Mouse (Mus musculus): Measurements from ENCODE around the gene Dbr1. TPM values are rescaled to one million over a fixed set of nuclear protein-coding genes. Genes with fewer than 3 reads are reported as not detected.
"Not testable (repeated sequence)": the region's sequence is repeated elsewhere in the genome, so short reads cannot be mapped to it uniquely, and the experiment has no call there.

Dbr1 gene
- polyA plus RNA-seq, 1 experiment from 2014 or later: 28.9 TPM

DNA sequence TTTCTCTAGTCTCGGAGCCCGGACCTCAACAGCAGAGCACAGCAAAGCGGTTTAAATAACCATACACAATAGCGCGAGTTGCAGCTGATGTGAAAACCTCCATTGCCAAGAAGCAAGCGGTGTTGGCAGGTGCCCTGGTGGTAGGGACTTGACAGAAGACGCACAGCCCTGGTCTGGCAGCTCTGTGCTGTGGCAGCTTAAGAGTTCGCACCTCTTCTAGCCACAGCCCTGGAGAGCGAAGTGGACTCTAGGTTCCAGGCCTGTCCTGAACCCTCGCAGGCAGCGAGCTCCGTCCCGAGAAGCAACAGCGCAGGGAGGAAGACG, 7.6 kb upstream of the Dbr1 start:
- peak overlapping the region; percentile 76 for H3K4me2 ChIP-seq (replicated peaks)
- peak overlapping the region; percentile 88 for H3K4me3 ChIP-seq
- peak overlapping the region; percentile 91 for H3K9ac ChIP-seq (replicated peaks)
- H3K27ac ChIP-seq (replicated peaks): peak overlapping the region; percentile 96
- no peaks in the 10 kb centered on the region for H3K9me3 ChIP-seq
- H3K27me3 ChIP-seq: peaks cover 4% of the 10 kb centered on the region; the same call in 1 of the 2 replicates
- H3K4me1 ChIP-seq: peaks cover 21% of the 10 kb centered on the region
- peak; percentile 69 for ATAC-seq (replicated peaks)
- H3K36me3 ChIP-seq: no peaks in the 10 kb centered on the region
- WGBS: 2% methylated on average over 15 of the region's 15 CpGs

- peak within 1 kb of the TSS; percentile 91 for H3K9ac ChIP-seq (replicated peaks)
- H3K36me3 ChIP-seq: no peaks in the 10 kb centered on the region
- peak within 1 kb of the TSS; percentile 88 for H3K4me3 ChIP-seq
- H3K9me3 ChIP-seq: no peaks in the 10 kb centered on the region
- ATAC-seq (replicated peaks): peak; percentile 96
- H3K27me3 ChIP-seq: peaks cover 4% of the 10 kb centered on the region; the same call in 1 of the 2 replicates
- WGBS: under 1% methylated on average over 70 of the region's 70 CpGs
- H3K27ac ChIP-seq (replicated peaks): peak within 1 kb of the TSS; percentile 96
- peak within 1 kb of the TSS; percentile 76 for H3K4me2 ChIP-seq (replicated peaks)
- H3K4me1 ChIP-seq: peaks cover 21% of the 10 kb centered on the region
These were observed 7.1 kb upstream of the Dbr1 start, which contains the start of gene Armc8 for GRCm38 (mm10) chr9:99568347-99569070. Gene Armc8, minus strand, starts transcription at chr9:99568899.

- Histone ChIP-seq H3K4me2 (replicated peaks) (peak overlapping the region; percentile 76), H3K36me3 (no peaks in the 10 kb centered on the region), H3K27me3 (peaks cover 4% of the 10 kb centered on the region; the same call in 1 of the 2 replicates), H3K9me3 (no peaks in the 10 kb centered on the region), H3K4me3 (peak overlapping the region; percentile 88), H3K9ac (replicated peaks) (peak overlapping the region; percentile 91), H3K4me1 (peaks cover 21% of the 10 kb centered on the region), H3K27ac (replicated peaks) (peak overlapping the region; percentile 96)
- peak; percentile 68; the same call in 1 of the 2 replicates for ATAC-seq (replicated peaks)
- under 1% methylated on average over 9 of the region's 9 CpGs for WGBS
These were observed 6.6 kb upstream of the Dbr1 start for GRCm38 (mm10) chr9:99569071-99569397.

- H3K9ac ChIP-seq (replicated peaks): no peak overlapping the region
- no peak overlapping the region for H3K27ac ChIP-seq (replicated peaks)
- H3K4me3 ChIP-seq: no peak overlapping the region
- H3K4me1 ChIP-seq: peaks cover 18% of the 10 kb centered on the region
- peaks cover 36% of the 10 kb centered on the region for H3K36me3 ChIP-seq
- no peaks in the 10 kb centered on the region for H3K27me3 ChIP-seq
- no peak for ATAC-seq (replicated peaks)
- WGBS: 41% methylated on average over 2 of the region's 2 CpGs
- no peak overlapping the region for H3K4me2 ChIP-seq (replicated peaks)
- no peaks in the 10 kb centered on the region for H3K9me3 ChIP-seq
These were observed 5.1 kb downstream of the Dbr1 start for GRCm38 (mm10) chr9:99580655-99581054.

DNA sequence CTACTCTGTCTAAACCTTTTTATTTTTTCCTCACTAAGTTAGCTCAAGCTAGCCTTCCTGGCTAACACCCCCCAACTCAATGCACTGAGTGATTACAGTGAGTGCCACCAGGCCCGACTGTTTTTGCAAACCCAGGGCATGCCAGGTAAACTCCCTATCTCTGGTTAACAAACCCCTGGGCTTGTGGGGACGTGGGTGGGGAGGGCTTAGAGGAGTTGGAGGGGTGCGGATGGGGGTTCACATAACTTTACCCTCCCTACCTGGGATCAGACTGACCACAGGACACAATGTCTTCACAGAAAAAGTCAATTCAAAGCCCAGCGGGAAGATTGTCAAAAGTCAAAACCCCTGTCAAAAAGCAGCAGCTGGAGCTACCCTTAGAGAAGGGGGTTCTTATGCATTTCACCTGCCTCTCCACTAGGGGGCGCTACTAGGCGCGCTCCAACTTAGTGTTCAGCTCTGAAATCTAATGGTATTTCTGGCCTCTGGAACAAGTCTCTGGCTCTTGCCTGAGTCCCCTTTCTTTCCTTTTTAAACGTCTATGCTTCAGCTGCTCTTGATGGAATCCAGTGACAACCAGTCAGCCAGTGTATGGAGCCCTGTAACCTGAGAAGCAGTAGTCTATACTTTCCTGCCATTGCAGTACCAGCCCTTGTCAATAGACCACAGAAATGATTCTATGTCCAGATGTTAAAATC, 12.1 kb downstream of the Dbr1 start:
- H3K9ac ChIP-seq (replicated peaks): no peak overlapping the region
- 30% methylated on average over 8 of the region's 8 CpGs for WGBS
- no peak for ATAC-seq (replicated peaks)
- H3K36me3 ChIP-seq: peaks cover 22% of the 10 kb centered on the region
- no peaks in the 10 kb centered on the region for H3K27me3 ChIP-seq
- no peak overlapping the region for H3K27ac ChIP-seq (replicated peaks)
- H3K4me2 ChIP-seq (replicated peaks): no peak overlapping the region
- no peaks in the 10 kb centered on the region for H3K9me3 ChIP-seq
- H3K4me3 ChIP-seq: no peak overlapping the region
- no peaks in the 10 kb centered on the region for H3K4me1 ChIP-seq

DNA sequence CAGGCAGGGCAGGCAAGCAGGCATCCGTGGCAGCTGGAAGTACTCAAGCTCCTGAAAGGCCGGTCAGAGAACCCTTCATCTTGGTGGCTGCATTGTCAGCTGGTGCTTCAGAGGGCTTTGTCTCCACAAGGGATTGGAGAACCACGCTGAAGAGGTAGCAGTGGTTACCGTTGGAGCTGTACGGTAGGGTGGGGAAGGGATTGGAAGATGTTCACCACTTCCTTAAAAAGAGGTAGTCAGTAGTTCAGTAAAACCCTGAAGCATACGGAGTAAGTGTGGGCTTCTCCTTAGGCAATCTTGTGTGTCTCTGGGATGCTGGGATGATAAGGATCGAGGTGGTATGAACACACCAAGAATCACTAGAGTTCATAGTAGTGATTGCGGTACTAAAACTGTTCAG, 15.5 kb downstream of the Dbr1 start:
- ATAC-seq (replicated peaks): no peak
- Histone ChIP-seq H3K9me3 (no peaks in the 10 kb centered on the region), H3K27me3 (no peaks in the 10 kb centered on the region), H3K4me1 (no peaks in the 10 kb centered on the region), H3K4me3 (no peak overlapping the region), H3K27ac (replicated peaks) (no peak overlapping the region), H3K36me3 (no peaks in the 10 kb centered on the region), H3K4me2 (replicated peaks) (no peak overlapping the region), H3K9ac (replicated peaks) (no peak overlapping the region)
- WGBS: 78% methylated on average over 8 of the region's 8 CpGs

- not testable (repeated sequence) for H3K9me3 ChIP-seq; H3K27ac ChIP-seq (replicated peaks); H3K4me2 ChIP-seq (replicated peaks); H3K27me3 ChIP-seq; H3K4me3 ChIP-seq; H3K4me1 ChIP-seq; ATAC-seq (replicated peaks); H3K9ac ChIP-seq (replicated peaks); H3K36me3 ChIP-seq
- 96% methylated on average over 6 of the region's 6 CpGs for WGBS
These were observed 23.5 kb downstream of the Dbr1 start for GRCm38 (mm10) chr9:99599127-99599526.

DNA sequence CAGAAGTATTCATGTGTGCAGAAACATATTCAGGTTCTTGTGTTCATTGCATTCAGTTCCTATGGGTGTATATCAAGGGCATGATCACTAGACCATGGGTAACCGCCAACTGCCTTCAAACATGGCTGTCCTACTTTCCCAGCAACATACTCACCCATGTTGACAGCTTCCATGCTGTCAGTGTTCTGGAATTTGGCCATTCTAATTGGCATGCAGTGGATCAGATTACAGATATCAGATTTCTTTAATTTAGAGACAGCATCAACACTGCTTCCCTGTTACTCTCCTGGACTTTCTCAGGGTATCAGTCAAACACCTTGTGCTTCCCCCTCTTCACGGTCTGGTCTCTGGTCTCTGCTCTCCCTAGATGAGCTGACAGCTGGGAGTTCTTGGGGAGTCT, 28.0 kb downstream of the Dbr1 start:
- no peaks in the 10 kb centered on the region for H3K36me3 ChIP-seq
- WGBS: 81% methylated on average over 2 of the region's 2 CpGs
- no peak overlapping the region for H3K9ac ChIP-seq (replicated peaks)
- H3K27me3 ChIP-seq: no peaks in the 10 kb centered on the region
- no peaks in the 10 kb centered on the region for H3K9me3 ChIP-seq
- no peaks in the 10 kb centered on the region for H3K4me1 ChIP-seq
- no peak overlapping the region for H3K4me2 ChIP-seq (replicated peaks)
- H3K4me3 ChIP-seq: no peak overlapping the region
- no peak overlapping the region for H3K27ac ChIP-seq (replicated peaks)
- ATAC-seq (replicated peaks): no peak

GRCm38 (mm10) chr9:99612202-99612601, 36.6 kb downstream of the Dbr1 start, which contains the start of gene A4gnt:
Gene A4gnt, plus strand, starts transcription at chr9:99612502.
- Histone ChIP-seq H3K4me3 (no peak within 1 kb of the TSS), H3K4me2 (replicated peaks) (no peak within 1 kb of the TSS), H3K27ac (replicated peaks) (no peak within 1 kb of the TSS), H3K9me3 (no peaks in the 10 kb centered on the region), H3K27me3 (no peaks in the 10 kb centered on the region), H3K9ac (replicated peaks) (no peak within 1 kb of the TSS), H3K4me1 (no peaks in the 10 kb centered on the region), H3K36me3 (no peaks in the 10 kb centered on the region)
- ATAC-seq (replicated peaks): no peak
- WGBS: 38% methylated on average over 2 of the region's 2 CpGs

DNA sequence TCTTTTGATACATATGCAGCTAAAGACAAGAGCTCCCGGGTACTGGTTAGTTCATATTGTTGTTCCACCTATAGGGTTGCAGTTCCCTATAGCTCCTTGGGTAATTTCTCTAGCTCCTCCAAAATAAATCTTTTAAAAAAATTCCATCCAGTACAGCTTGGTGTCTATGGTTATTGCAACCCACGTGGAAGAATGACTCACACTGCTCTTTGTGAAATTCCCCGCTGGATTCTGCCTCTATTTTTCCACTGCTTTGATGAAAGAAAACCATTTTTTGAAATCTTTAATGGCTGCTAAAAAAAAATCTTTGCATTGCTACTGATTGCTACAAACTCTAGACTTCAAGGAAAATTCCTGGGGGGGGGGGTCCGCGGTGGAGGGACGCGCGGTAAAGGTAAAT, 44.1 kb downstream of the Dbr1 start:
- no peaks in the 10 kb centered on the region for H3K9me3 ChIP-seq
- no peaks in the 10 kb centered on the region for H3K36me3 ChIP-seq
- no peaks in the 10 kb centered on the region for H3K4me1 ChIP-seq
- H3K27ac ChIP-seq (replicated peaks): no peak overlapping the region
- no peaks in the 10 kb centered on the region for H3K27me3 ChIP-seq
- 92% methylated on average over 8 of the region's 8 CpGs for WGBS
- no peak overlapping the region for H3K9ac ChIP-seq (replicated peaks)
- no peak overlapping the region for H3K4me2 ChIP-seq (replicated peaks)
- no peak overlapping the region for H3K4me3 ChIP-seq
- no peak for ATAC-seq (replicated peaks)

DNA sequence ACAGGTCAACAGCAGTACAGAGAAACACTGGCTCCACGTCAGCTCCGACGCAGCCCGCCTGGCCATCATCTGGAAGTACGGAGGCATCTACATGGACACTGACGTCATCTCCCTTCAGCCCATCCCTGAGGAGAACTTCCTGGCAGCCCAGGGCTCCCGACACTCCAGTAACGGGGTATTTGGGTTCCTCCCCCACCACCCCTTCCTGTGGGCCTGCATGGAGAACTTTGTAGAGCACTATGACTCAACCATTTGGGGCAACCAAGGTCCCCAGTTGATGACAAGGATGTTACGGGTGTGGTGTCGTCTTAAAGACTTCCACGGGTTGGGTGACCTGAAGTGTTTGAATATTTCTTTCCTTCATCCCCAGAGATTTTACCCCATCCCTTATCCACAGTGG, 44.6 kb downstream of the Dbr1 start:
- Histone ChIP-seq H3K9ac (replicated peaks) (no peak overlapping the region), H3K27ac (replicated peaks) (no peak overlapping the region), H3K27me3 (no peaks in the 10 kb centered on the region), H3K4me1 (no peaks in the 10 kb centered on the region), H3K9me3 (no peaks in the 10 kb centered on the region), H3K36me3 (no peaks in the 10 kb centered on the region), H3K4me2 (replicated peaks) (no peak overlapping the region), H3K4me3 (no peak overlapping the region)
- WGBS: 94% methylated on average over 11 of the region's 11 CpGs
- ATAC-seq (replicated peaks): no peak

- Histone ChIP-seq H3K27me3 (no peaks in the 10 kb centered on the region), H3K9ac (replicated peaks) (no peak overlapping the region), H3K4me1 (no peaks in the 10 kb centered on the region), H3K36me3 (no peaks in the 10 kb centered on the region), H3K9me3 (no peaks in the 10 kb centered on the region), H3K4me3 (no peak overlapping the region), H3K4me2 (replicated peaks) (no peak overlapping the region), H3K27ac (replicated peaks) (no peak overlapping the region)
- ATAC-seq (replicated peaks): no peak
- 92% methylated on average over 1 of the region's 1 CpGs for WGBS
These were observed 46.4 kb downstream of the Dbr1 start for GRCm38 (mm10) chr9:99622034-99622433.
